Mouse (Mus musculus): Measurements from ENCODE around the gene Atp7b.

DNA sequence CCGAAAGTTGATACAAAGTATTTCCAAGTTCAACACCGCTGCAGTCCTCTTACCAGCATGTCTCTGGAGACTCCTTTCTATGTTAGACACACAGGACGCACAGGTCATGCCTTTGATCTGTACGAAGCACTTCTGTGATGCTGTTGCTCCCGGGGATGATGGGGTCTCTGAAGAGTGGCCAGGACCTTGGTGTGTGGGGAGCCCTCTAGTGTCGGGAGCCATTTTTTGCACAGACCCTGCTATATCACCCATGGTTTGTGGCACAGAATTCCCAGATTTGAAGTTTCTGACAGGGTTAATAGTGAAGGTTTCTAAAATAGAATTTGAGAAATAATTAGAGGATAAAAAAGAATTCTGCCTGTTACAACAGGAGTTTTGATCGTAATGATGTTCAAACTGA is 37.9 kb downstream of the Atp7b start:
- TF ChIP-seq POLR2A (IDR thresholded peaks at IDR 0.05; ENCODE audit: low read depth, low read length), result no peak
- no peak for TF ChIP-seq CTCF (IDR thresholded peaks at IDR 0.05; ENCODE audit: borderline replicate concordance, insufficient read depth, low read length)

All from embryonic fibroblast, embryonic 13.5 days (primary cell).